Mouse (Mus musculus) monocyte, adult 2 months (primary cell): ENCODE results near the gene Rab3ip.

Source experiments
- DNase-seq, 2 experiments: peaks; one replicate each; pipeline ENCODE4 v3.0.0; 2022; ENCODE audit warnings: low spot score in 2 of 2, low read depth in 1 of 2

The Rab3ip gene

DNA sequence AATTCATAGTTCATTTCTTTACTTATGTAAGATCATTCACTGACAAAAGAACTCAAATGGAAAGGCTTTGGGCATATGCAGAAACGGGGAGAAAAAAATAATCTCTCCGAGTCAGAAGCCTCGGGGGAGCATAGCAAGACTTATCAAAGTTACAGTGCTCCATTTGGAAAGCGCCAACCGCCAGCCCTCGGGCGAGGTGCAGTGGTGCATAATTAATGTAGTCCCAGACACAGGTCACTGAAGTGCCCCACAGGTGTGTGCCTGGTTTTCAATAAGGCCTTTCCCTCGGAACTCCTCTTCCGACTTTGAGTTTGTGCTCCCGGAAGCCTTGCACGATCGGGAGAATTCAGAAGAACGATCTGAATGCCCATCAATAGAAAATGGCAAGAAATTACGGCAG lies 11.6 kb upstream of the Rab3ip start:
- no peak for DNase-seq

DNA sequence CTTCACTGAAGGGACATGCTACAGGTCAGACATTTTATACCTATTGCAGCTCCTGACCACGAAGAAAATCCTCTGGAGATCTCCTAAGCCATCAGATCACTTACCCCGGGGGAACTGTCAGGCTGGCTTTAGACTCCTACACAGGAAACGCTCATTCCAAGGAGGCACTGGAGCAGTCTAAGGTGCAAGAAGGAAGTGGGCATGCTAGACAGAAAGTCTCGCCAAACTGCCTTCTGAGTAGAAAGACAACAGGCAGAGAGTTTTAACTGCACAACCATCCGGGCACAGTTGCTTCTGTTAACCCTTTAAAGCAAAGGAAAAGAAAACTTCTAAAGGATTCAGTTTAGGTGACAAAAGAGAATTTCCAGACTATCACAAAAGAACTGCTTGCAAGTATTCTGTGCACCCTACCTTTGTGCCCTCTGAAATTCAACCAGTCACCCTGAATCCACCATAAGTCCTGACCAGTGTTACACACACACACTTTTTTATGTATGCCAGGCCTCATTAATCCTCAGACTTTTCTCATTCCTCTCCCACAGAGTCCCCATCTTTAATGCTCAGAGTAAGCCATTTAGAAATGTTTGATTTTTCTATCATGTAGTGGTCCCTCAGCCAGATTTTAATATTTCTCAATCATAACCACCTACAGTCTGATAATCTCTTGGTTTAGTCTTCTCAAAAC lies 7.4 kb upstream of the Rab3ip start:
- DNase-seq = no peak

DNA sequence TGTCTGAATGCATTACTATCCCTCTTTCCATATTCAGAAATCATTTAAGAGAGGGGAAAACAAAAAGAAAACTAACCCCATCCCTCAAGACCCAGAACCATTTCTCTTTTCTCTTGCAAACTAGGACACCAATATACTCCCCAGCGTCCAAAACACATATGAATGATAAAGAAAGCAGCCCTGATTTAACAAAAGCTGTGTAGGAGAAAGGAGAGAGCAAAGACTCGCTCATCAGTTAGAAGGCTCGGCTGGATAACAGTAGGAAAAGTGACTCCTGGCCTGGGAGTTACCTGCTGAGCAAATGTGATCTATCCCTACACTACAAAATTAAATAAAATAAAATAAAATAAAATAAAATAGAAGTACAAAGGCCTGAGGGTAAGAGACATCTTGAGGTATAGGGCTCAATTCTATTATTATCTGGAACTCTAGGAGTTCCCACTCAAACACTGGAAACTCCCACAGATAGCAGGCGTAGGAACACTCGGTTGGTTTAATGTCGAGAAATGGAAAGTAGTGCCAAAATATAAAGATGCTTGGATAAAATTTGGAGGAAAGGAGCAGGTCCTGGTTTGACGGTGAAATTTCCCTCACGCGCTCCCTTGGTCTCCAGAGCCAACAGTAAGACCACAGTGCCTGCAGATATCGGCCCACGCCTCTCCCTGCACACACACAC lies 6.1 kb upstream of the Rab3ip start:
- no peak for DNase-seq

DNA sequence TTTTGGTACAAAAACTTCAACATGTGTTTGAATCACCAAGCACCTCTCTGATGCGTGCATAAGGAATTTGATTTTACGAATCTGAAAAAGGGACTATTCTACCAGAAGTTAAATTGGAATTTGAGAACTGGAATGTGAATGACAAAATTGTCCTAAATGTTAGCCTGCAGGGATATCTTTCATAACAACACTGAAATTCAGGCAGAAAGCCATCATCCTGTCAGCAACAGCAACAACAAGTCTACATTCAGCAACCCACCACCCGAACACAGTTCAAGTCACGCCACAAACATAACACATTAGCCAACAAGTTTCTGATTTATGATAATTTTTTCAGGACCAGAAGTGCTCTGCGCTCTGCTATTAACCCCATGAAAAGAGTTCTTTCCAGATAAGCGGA lies 4.6 kb upstream of the Rab3ip start:
- no peak for DNase-seq

DNA sequence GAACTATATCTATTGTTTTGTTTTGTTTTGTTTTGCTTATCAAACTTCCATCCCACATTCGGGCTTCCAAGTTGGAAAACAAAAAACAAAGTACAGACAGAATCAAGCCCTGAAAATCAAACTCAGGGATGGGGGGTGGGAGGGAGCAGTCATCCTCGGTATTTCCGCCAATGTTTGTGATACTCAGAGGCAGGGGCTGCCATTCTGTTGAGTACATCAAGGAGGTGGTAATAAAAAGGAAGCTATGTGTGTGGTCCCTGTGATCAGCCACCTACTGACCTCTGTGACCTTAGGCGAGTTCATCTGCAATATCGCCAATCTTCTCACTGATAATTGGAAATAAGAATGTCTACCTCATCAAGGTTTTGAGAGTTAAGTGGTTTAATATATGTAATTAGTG lies 317 bp upstream of the Rab3ip start:
- no peak for DNase-seq

DNA sequence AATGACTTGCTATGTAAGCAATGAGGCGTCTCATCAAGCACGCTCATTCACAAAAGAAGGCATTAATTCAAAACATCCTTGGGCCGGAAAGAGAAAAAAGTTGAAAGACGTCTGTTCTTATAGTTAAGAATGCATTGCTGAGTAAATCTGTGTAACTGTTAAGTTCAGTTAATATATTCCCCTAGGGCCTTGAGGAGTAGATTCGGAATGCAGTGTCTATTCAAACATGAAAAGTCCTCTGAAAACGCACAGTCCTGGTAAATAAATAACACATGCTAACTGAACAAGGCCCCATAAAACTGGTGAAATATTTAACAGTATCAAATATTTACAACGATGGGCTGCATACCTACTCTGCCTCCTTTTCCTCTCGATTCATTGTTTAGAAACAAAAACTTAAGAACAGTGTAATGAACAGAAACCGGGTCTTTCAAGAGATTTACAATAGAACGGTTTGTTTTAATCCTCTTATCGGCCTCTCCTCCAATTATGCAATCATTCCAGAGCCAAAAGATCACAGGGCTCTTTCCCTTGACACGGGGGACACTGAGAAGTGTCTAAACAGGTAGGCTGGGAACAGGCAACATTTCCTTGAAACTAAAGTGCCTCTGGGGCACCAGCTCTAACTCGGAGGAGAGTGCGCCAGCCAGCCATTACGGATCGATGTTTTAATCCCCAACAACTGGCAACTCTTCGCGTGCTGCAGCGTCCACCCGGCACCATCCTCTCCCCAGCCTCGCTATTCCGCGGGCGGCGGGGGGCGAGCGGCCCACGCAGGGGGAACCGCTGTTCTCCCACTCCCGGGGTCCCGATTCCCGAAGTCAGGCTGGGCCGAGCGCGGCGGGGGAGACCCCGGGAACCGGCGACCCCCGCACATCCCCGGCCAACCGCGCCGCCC lies 1.2 kb downstream of the Rab3ip start:
- no peak for DNase-seq

DNA sequence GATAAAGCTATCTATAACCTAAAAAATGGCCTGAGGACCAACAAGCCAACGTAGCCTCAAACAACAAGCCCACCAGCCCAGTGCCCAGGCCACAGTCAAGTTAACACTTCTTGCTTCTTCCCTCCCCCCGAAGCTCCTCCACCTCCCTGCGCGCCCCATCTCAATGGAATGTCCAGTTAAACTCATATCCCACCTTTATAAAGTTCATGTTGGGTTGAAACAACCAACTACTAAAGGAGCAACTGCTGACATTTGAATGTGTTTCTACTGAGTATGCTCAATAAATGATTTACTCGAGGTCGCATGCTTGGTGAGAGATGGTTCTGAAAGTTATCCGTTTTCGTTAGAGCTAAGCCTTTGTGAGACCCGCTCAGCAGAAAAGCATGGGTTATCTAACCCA lies 2.2 kb downstream of the Rab3ip start:
- no peak for DNase-seq

DNA sequence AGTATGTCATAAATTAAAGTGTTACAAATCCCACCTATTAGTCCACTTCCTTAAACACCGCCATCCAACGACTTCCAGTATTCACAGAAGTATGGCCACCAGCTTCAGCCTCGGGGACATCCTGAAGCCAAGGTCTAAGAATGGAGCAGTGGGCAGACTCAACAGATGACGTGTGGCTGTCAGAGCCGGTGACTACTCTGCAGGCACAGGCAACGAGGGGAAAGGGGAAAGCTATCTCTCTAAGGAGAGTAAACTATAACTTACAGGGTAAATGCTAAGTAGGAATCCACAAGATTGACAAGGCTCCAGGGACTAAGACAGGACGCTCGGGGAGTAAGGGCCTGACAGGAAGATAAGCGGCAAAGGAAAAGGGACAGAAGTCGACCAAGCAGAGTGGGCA lies 5.6 kb downstream of the Rab3ip start:
- no peak for DNase-seq

DNA sequence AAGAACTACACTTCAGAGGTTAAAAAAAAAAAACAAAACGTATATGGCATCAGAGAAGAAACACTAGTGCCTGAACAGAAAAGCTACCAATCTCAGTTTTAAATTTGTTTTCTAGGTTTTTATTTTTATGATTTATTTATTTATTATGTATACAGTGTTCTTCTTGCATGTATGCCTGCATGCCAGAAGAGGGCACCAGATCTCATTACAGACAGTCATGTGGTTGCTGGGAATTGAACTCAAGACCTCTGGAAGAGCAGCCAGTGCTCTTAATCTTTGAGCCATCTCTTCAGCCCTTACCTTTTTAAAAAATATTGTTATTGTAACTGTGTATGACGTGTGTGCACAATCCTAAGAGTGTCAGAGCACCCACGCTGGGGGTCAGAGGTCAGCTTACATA lies 6.4 kb downstream of the Rab3ip start:
- DNase-seq = no peak

DNA sequence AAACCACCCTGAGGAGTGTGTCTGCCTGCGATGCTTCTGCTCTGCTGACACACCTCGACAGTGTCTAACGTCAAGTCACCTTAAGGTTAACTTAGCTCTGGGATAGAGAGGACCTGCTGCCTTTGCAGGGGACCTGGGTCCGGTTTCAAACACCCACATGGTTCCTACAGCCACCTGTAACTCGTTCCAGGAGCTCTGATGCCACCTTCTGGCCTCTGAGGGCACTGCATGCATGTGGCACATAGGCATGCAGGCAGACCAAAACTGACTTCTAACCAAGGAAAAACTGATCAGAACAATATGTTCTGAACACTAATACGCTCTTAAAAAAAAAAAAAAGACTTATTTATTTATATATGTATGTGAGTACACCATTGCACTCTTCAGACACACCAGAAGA lies 7.5 kb downstream of the Rab3ip start:
- no peak for DNase-seq

DNA sequence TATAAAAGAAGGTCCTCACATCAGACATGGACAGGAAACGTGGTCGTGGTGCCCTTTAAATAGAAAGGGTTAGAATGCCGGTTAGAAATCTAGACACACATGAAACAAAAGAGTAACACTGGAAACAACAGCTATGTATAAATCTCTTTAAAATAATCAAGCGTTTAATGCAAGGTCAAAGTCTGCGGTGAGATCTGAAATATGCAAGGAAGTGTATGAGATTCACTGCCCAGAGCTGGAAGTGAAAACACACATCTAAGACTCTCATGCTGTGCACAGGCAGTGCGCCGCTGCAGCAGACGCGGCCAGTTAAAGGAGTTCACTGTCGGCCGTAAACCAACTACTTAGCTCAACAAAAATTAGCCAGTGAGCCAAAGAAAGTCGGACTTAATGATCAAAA lies 15.5 kb downstream of the Rab3ip start:
- no peak for DNase-seq

DNA sequence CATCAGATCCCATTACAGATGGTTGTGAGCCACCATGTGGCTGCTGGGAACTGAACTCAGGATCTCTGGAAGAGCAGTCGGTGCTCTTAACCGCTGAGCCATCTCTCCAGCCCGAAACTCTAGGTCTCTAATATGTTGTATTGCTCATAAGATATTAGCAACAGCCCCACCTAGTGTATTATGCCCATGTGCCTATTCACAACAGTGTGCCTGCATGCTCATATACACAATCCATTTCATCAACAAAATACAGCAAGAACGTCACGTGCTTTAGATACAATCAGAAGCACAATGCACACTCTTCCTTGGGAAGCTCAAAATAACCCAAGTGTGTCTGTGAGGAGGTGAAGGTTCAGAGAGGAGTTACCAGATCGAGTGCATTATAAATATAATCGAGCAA lies 16.8 kb downstream of the Rab3ip start:
- no peak for DNase-seq

DNA sequence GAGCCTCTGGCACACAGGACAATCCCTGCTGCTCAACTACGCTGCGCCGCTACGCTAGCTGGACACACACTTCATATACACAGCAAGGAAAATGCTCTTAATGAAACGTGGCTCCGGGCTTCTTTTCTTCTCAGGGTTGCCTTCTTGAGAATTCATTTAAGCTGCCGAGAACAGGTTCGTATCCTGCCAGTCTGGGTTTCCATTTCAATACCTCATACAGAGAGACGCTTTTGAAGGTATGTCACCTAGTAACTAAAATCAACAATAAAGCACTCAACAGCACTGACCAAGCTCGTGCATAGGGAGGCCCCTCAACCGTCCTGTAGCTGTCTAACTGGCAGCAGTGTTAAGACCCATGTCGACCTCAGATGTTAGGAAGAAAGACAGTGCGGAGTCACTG lies 18.2 kb downstream of the Rab3ip start:
- DNase-seq = no peak

DNA sequence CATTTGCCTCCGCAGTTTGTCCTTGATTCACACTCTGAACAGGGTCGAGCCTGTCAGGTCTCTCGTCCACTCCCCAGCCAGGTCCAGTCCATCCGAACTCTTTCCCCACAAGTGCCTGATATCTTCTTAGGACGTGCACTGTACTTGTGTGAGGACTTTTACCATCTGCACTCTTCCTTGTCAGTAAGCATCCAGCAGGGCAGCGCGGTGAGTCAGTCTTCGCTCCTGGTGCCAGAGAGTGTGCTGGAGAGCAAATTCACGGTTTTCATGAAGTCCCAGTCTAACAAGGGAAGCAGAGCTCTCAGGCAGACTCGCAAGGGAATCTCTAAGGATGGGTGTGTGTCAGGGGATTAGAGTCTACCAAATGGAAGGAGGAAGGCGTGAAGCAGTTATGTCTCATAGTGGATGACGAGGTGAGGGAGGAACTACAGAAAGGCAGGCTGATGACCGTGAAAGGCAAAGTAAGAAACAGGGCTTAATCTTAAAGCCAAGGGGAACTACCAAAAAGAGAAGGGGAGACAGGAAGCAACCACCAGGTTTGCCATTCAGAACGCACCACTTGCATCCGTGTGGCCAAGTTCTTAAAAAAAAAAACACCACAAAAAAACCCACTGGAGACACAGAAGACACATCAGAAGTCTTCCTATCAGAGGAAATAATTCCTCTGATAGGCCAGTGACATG lies 18.9 kb downstream of the Rab3ip start:
- DNase-seq = no peak

DNA sequence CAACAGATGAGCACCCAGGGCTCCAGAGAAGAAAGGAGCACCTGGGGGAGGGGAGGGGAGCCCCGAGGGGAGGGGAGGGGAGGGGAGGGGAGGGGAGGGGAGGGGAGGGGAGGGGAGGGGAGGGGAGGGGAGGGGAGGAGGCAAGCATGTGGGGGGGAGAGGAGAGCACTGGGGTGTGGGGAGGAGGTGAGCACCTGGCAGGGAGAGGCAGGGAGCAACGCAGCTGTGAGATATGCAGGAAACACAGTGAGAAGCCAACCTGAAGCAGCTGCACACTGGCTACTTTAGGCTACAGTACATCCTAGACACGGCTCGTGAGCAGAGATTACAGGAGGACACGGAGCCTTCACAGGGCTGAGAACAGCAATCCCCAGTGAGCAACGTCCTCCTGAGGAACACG lies 19.6 kb downstream of the Rab3ip start:
- DNase-seq = no peak

DNA sequence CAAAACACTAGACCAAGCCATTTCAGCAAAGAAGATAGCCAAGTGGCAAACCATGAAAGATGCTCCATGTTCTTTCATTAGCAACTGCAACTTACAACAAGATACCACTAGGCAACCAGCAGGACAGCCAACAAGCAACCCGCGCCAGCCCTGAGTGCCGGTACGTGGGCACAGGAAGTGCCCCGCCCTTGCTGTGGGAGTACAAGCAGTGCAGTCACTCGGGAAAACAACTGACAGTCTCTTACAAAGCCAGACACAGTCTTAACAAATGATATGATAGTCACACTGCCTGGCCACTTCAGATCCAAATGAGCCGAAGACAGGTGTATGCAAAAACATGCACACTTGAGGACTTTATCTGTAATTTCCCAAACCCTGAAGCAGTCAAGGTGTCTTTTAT lies 20.1 kb downstream of the Rab3ip start:
- no peak for DNase-seq

DNA sequence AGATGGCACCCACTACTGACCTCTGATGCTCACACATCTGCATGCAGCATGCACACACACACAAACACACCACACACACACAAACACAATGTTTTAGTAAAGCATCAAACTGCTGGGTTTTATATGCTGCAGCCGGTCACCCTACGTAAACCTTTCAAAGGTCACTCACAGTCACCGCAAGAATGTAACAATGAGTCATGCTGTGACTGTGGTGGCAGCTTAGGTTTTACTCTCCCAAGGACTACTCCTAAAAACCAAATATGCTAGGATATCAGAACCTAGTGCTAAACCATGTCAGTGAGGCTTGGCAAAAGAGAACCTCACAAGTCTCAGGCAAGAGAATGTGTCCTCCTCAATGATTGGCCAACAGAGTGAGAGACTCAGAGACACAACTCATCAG lies 21.7 kb downstream of the Rab3ip start:
- DNase-seq = no peak

DNA sequence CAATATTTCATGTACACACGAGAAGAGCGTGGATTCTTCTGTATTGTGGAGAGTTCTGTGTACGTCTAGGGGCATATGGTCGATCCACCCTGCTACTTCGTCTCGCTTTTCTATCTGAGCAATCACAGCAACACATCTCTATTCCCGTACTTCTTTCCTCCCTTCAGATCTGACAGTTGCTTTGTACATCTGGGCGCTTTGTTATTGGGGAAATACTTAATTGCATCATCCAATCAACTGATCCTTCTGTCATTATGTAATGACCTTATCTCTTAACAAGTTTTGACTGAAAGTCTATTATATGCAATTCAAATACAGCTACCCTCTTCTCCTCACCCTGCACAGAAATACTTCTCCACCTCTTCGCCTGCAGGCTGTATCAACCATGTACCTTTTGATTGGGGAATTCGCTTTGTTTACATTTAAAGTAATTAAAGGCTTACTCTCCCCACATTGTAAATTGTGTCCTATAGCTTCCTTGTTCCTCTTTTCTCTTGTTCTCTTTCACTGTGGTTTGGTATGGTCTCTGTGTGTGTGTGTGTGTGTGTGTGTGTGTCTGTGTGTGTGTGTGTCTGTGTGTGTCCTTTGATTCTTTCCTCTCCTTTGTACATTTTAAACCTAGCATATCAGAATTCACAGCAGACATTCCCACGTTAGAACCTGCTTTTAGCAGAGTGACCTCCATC lies 24.0 kb downstream of the Rab3ip start:
- no peak for DNase-seq

DNA sequence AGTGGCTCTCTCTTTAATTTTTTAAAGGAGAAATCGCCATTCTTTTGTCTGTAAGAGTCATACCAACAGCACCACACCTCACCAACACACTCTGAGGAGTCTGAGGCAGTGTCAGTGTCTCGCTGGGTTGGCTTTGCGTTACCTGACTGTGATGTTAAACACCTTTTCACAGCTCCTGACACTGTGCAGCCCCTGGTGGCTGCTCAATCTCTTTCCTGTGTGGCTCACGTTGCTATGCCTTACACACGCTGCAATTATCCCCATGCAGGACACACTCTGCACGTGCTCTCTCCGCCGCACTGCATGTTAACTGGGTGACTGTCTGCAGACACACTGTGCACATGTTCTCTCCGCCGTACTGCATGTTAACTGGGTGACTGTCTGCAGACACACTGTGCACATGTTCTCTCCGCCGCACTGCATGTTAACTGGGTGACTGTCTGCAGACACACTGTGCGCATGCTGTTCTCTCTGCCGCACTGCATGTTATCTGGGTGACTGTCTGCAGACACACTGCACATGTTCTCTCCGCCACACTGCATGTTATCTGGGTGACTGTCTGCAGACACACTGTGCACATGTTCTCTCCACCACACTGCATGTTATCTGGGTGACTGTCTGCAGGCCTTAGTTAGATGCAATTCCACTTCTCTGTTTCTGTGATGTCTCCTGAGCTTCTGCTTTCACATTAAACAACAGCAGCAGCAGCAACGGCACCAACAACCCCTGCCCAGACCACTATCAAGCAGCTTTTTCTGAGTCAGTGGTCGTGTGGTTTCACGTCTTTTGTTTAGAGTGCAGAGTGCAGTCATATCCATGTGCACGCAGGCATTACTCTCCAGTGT lies 26.7 kb downstream of the Rab3ip start:
- DNase-seq = no peak

DNA sequence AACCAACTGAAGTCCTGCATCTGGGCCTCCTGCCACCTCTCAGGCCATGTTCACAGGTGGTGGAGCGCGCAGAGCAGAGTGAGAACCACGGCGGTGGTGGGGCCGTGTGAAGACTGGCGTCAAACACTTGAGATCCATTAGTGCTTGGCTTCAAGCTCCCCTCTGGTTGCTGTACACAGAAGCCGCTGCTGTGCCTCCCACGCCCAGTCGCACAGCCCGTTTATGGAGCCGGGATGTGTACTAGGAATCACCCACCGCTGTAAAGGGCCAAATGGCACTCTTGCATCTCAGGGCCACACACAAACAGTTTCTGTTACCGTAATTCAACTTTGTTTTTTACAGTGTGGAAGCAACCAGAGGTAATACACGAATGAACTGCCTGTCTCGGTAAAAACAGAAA lies 28.4 kb downstream of the Rab3ip start:
- DNase-seq = no peak
